ENCODE assay signal across 11 mouse cellular contexts in genomic region chr4:11884818-11885217, GRCm38 (mm10).
DNase-seq lines count a peak whose midpoint lies in the region; ATAC-seq and TF ChIP-seq lines count a peak whose summit lies in the region.
"Had no signal": no experiment of that assay in that cellular context is flagged by ENCODE, and none has a peak within 500 bp of the region (broad histone marks: within the 10 kb centered on the region; RNA-seq: fewer than 3 reads in every experiment).

No protein-coding gene starts in this region.

- H3K4me3 ChIP-seq in midbrain, embryonic 10.5 days: no peak overlapping the region
- no peak overlapping the region for H3K4me3 ChIP-seq in midbrain, embryonic 11.5 days (ENCODE audit: low read depth, low read length)
- no peak overlapping the region for H3K4me3 ChIP-seq in heart, adult 2 months
- no peak overlapping the region for H3K4me3 ChIP-seq in intestine, postnatal 0 days (ENCODE audit: low read depth, low read length)
- H3K4me3 ChIP-seq: forebrain, embryonic 15.5 days; layer of hippocampus, adult 2 months had no signal

- no peak overlapping the region for H3K4me2 ChIP-seq in midbrain, embryonic 11.5 days
- no peak overlapping the region for H3K4me2 ChIP-seq in intestine, postnatal 0 days (replicated peaks; ENCODE audit: low read depth)
- H3K4me2 ChIP-seq: forebrain, embryonic 15.5 days had no signal

- H3K9ac ChIP-seq in midbrain, embryonic 11.5 days (ENCODE audit: low read length): no peak overlapping the region
- no peak overlapping the region for H3K9ac ChIP-seq in heart, adult 2 months (ENCODE audit: low read depth, low read length)
- H3K9ac ChIP-seq in intestine, postnatal 0 days (ENCODE audit: low read depth, low read length): no peak overlapping the region
- H3K9ac ChIP-seq: forebrain, embryonic 15.5 days had no signal

- intact Hi-C loops in heart, adult 2 months (cut with DNase I): no loop called here

- peak; percentile 28; the same call in 1 of the 2 replicates for TF ChIP-seq EP300 in heart, adult 2 months (IDR thresholded peaks at IDR 0.05; ENCODE audit: insufficient read depth, low read depth, low read length)

- no peaks in the 10 kb centered on the region for H3K27me3 ChIP-seq in midbrain, embryonic 10.5 days (ENCODE audit: low read depth, poor library complexity, severe bottlenecking)
- no peaks in the 10 kb centered on the region for H3K27me3 ChIP-seq in midbrain, embryonic 11.5 days (ENCODE audit: control insufficient read depth, insufficient read depth, low read length)
- no peaks in the 10 kb centered on the region for H3K27me3 ChIP-seq in heart, adult 2 months (ENCODE audit: control insufficient read depth, insufficient read depth, low read length)
- H3K27me3 ChIP-seq in intestine, postnatal 0 days (replicated peaks; ENCODE audit: control insufficient read depth, insufficient read depth, low read length): no peaks in the 10 kb centered on the region
- H3K27me3 ChIP-seq: forebrain, embryonic 15.5 days had no signal

- peaks cover 17% of the 10 kb centered on the region for H3K4me1 ChIP-seq in midbrain, embryonic 10.5 days
- H3K4me1 ChIP-seq in midbrain, embryonic 11.5 days (ENCODE audit: control insufficient read depth, insufficient read depth, low read length): peaks cover 4% of the 10 kb centered on the region
- H3K4me1 ChIP-seq in heart, adult 2 months (ENCODE audit: control insufficient read depth, insufficient read depth, low read length): peaks cover 8% of the 10 kb centered on the region
- H3K4me1 ChIP-seq in intestine, postnatal 0 days (replicated peaks; ENCODE audit: control insufficient read depth, insufficient read depth, low read length): no peaks in the 10 kb centered on the region

- no peak for DNase-seq in midbrain, embryonic 10.5 days (ENCODE audit: low spot score)
- no peak for DNase-seq in midbrain, embryonic 11.5 days (ENCODE audit: low spot score, missing footprints)
- peak; percentile 29 to 38 for DNase-seq in heart, adult 2 months
- peak; percentile 40 for DNase-seq in yolk sac, embryonic 10.5 days (ENCODE audit: low spot score)
- no peak for DNase-seq in urinary bladder, postnatal 4 days (ENCODE audit: low spot score in 2 of 2)
- no peak for DNase-seq in ovary, postnatal 10 days (ENCODE audit: low spot score)
- no peak for DNase-seq in layer of hippocampus, adult 18-20 months (ENCODE audit: low spot score in 2 of 2)
- DNase-seq: thymus, postnatal 4 days had no signal

- no peak for TF ChIP-seq CTCF in heart, adult 2 months (IDR thresholded peaks at IDR 0.05)
- no peak for TF ChIP-seq CTCF in intestine, postnatal 0 days (IDR thresholded peaks at IDR 0.05; ENCODE audit: low read depth)

- WGBS in midbrain, embryonic 10.5 days: 69% methylated on average over 7 of the region's 7 CpGs
- WGBS in midbrain, embryonic 11.5 days: 68% methylated on average over 7 of the region's 7 CpGs
- WGBS in heart, adult 2 months: 23% methylated on average over 7 of the region's 7 CpGs
- 44% methylated on average over 7 of the region's 7 CpGs for WGBS in intestine, postnatal 0 days

- ATAC-seq in midbrain, embryonic 11.5 days (ENCODE audit: low FRiP score): no peak
- ATAC-seq in intestine, postnatal 0 days: 0 out of 2 replicates have a peak, but pooled peaks have one; percentile 2
- ATAC-seq: forebrain, embryonic 15.5 days had no signal

- H3K36me3 ChIP-seq in midbrain, embryonic 10.5 days: no peaks in the 10 kb centered on the region
- no peaks in the 10 kb centered on the region for H3K36me3 ChIP-seq in midbrain, embryonic 11.5 days (ENCODE audit: control insufficient read depth, insufficient read depth, low read length)
- no peaks in the 10 kb centered on the region for H3K36me3 ChIP-seq in heart, adult 2 months (ENCODE audit: control insufficient read depth, insufficient read depth, low read length)
- no peaks in the 10 kb centered on the region for H3K36me3 ChIP-seq in intestine, postnatal 0 days (ENCODE audit: control insufficient read depth, insufficient read depth)
- H3K36me3 ChIP-seq: forebrain, embryonic 15.5 days had no signal

- H3K27ac ChIP-seq in midbrain, embryonic 10.5 days (replicated peaks): peak overlapping the region; percentile 33
- no peak overlapping the region for H3K27ac ChIP-seq in midbrain, embryonic 11.5 days (ENCODE audit: low read depth, low read length)
- peak overlapping the region; percentile 45 for H3K27ac ChIP-seq in heart, adult 2 months
- H3K27ac ChIP-seq in intestine, postnatal 0 days (ENCODE audit: low read depth, low read length): no peak overlapping the region
- H3K27ac ChIP-seq: forebrain, embryonic 15.5 days; layer of hippocampus, adult 2 months had no signal

- TF ChIP-seq POLR2A in heart, adult 2 months (IDR thresholded peaks at IDR 0.05; ENCODE audit: insufficient read depth, low read depth, low read length): no peak

- no peaks in the 10 kb centered on the region for H3K79me2 ChIP-seq in heart, adult 2 months (replicated peaks; ENCODE audit: control insufficient read depth, insufficient read depth, low read length)

- no peaks in the 10 kb centered on the region for H3K9me3 ChIP-seq in midbrain, embryonic 10.5 days (replicated peaks)
- H3K9me3 ChIP-seq in midbrain, embryonic 11.5 days (ENCODE audit: control insufficient read depth, low read length): no peaks in the 10 kb centered on the region
- no peaks in the 10 kb centered on the region for H3K9me3 ChIP-seq in intestine, postnatal 0 days (ENCODE audit: control insufficient read depth)
- H3K9me3 ChIP-seq: forebrain, embryonic 15.5 days had no signal

Comparison
In these comparisons a context has a peak if more than half of its experiments do, and no peak if none do; other contexts are left out.
1. H3K27ac ChIP-seq: peak in midbrain, embryonic 10.5 days (single experiment) and heart, adult 2 months (single experiment); none in midbrain, embryonic 11.5 days (single experiment) and intestine, postnatal 0 days (single experiment).
2. DNase-seq: peak in heart, adult 2 months (2 of 2) and yolk sac, embryonic 10.5 days (single experiment); none in midbrain, embryonic 10.5 days (single experiment), midbrain, embryonic 11.5 days (single experiment), urinary bladder, postnatal 4 days (0 of 2), ovary, postnatal 10 days (single experiment) and layer of hippocampus, adult 18-20 months (0 of 2).